Mouse (Mus musculus): ENCODE measurements around the gene Siah3.

Gene Siah3

GRCm38 (mm10) chr14:75524648-75525047 is 68.9 kb downstream of the Siah3 start:
- no peak for DNase-seq (ENCODE audit: low spot score)

GRCm38 (mm10) chr14:75525376-75526145 is 69.8 kb downstream of the Siah3 start:
- no peak for DNase-seq (ENCODE audit: low spot score)

DNA sequence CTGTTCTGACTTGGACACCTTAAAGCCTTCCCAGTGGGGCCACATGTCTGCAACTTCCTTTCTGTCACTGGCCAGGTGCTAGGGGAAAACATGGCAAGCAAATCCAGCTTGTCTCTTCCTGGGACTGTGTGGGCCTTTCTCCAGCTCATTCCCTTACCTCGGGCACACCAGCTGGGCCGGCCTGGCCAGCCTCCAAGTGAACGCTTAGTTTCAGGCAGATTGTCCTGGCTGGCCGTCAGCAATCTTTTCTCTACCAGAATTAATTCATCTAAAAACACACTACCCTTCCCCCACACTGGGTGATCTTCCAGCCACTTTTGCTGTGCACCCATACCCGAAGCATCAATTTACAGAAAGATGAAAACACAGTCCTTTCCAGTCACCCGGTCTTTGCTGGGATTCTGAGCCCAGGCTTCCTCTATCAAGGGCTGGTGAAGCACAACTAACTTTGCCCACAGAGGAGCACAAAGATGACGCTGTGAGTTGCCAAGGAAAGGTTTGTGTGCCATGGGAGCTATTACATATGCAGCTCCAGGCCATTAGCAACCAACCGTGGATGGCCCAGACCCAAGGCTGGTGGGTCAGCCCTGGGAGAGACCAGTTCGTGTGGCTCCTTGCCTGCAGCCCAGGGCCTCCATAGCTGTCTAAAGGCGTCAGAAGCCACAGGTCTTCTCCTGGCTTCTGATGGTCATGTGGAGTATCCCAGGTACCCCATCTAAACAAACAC is 71.8 kb downstream of the Siah3 start:
- peak; percentile 71 for DNase-seq (ENCODE audit: low spot score)

- no peak for DNase-seq (ENCODE audit: low spot score)
These were observed 75.1 kb downstream of the Siah3 start for GRCm38 (mm10) chr14:75530815-75531353.

- DNase-seq (ENCODE audit: low spot score) = no peak
These were observed 83.4 kb downstream of the Siah3 start for GRCm38 (mm10) chr14:75539205-75539604.

- no peak for DNase-seq (ENCODE audit: low spot score)
These were observed 84.6 kb downstream of the Siah3 start for GRCm38 (mm10) chr14:75540216-75540995.

GRCm38 (mm10) chr14:75540996-75541350 is 85.2 kb downstream of the Siah3 start:
- DNase-seq (ENCODE audit: low spot score) = no peak

DNA sequence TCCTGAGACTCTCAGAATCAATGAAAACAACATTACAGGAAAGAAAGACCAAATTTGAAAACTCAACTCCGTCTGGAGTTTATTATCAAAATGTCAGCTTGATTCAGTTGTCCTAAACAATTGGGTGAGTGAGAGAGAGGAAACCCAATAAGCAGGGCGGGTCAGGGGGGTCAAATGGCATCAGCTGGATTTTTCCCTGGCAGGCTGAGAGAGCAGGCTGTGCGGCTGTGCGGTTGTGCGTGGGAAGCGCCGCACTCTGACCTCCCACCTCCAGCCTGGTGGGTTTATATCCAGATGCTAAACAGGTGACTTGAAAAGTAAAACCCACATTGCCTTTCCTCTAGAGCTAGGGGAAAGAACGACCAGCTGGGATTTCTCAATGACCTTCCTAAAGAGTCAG is 85.9 kb downstream of the Siah3 start:
- no peak for DNase-seq (ENCODE audit: low spot score)

DNA sequence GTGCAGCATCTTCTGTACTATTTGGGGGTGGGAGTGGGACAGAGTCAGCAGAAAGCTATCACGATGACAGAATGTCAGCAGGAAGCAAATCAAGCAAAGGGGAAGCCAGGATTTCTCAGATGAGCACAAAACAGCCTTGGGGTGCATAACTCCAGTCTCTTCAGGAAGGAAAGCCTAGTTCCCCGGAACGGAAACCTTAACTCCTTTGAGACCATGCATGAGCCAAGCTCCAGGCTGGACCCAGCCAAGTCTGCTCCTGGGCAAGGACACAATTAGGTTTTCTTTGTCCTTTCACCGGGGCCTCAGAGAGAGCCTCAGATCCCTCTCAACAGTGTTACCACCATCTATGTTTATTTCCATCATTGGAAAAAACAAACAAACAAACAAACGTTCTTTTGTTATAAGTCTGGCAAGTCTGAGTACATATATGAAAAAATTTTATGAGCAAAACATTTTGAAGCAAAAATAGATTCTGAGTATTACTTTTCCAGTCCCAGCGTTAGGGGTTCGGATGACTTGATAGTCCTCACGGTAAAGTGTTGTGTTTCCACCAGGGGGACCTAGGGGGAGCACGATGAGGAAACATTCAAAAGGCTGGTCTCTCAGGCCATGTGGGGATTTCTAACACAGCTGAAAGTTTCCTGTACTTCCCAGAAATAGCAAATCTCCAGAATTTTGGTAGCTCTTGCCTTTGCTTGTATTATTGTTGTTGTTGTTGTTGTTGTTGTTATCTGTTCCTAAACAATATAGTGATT is 106.0 kb downstream of the Siah3 start:
- DNase-seq (ENCODE audit: low spot score) = no peak

DNA sequence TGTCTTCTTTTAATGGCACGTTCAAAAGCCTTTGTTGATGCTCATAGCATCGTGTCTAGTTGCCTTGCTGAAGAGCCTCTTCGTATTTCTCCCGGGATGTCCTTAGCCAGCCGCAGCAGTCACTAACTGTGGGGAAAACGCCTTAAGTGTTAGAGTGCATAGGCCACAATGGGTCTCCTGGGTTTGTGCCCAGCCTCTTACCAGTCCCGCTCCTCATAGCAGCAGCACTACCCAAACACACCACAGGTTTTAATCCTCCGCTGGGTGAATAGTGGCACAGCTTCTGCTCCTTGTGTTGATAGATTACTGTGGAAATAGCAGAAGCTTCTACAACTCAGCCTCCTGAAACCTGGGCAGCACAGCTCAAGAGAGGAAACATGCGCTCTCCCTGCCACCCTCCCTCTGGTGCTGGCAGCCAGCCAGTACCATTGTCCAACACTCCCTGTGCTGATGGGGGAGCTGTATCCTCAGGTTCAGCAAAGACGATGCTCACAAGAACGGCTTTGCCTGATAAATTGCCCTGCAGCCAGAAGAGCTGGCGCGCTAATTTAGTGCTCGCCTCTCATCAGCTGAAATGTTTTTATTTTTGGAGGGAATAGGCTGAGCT is 109.9 kb downstream of the Siah3 start:
- DNase-seq (ENCODE audit: low spot score) = no peak

DNA sequence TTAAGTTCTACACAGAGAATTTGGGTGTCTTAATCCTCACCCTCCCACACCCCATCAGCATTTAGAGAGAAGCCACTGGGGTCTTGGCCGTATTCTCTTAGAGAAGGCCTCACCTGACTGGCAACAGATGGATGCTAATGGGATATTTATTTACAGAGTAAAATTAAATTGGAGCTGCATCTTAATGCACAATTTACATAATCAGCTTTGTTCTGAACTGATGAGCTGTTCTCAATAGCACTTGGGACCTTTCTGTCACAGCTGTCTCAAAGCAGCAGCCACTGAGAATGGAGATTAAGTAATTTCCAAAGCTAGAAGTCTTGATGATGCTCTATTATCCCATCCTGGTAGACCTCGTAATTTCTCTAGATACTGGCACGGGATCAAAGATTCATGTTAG is 110.5 kb downstream of the Siah3 start:
- no peak for DNase-seq (ENCODE audit: low spot score)

DNA sequence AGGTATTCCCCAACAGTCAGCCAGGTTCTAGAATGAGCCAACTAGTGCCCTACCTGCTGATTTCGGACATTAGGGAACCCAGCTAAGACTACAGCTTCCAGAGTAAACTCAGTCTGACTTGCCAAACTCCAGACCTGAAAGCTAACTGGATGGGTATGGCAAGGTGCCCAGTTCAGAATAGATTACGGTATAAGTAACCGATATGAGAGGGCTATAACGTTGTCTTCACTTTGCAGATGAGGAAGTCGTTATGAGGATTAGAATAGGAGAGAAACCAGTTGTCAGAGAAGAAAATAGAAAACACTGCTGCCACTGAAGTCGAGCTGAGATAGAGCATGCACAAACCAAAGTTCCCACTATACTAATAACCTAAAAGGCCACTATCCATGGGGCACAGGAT is 123.2 kb downstream of the Siah3 start:
- DNase-seq (ENCODE audit: low spot score) = no peak
